Mouse (Mus musculus) testis, adult 2 months (tissue): ENCODE results near the gene Prkcb. TPM values are rescaled to one million over a fixed set of nuclear protein-coding genes. Genes with fewer than 3 reads are reported as not detected.

ENCODE experiments used
- H3K27ac ChIP-seq: fragments of 200-500 bp; 2 replicates; pipeline ENCODE4 v1.5.1; 2012; ENCODE audit warnings: low read depth, low read length; ENCODE audit not compliant: control insufficient read depth, insufficient read depth
- H3K27me3 ChIP-seq: fragments of 200-500 bp; 2 replicates; pipeline ENCODE4 v1.6.1; 2012; ENCODE audit warnings: mild to moderate bottlenecking, low read length, moderate library complexity; ENCODE audit not compliant: control insufficient read depth, insufficient read depth
- H3K36me3 ChIP-seq: fragments of 200-500 bp; 2 replicates; pipeline ENCODE4 v1.6.1; 2012; ENCODE audit warnings: mild to moderate bottlenecking, low read length; ENCODE audit not compliant: control insufficient read depth, insufficient read depth
- H3K4me1 ChIP-seq: fragments of 200-500 bp; 2 replicates; pipeline ENCODE4 v1.6.1; 2012; ENCODE audit warnings: low read length; ENCODE audit not compliant: control insufficient read depth, insufficient read depth
- H3K4me3 ChIP-seq: fragments of 200-500 bp; 2 replicates; pipeline ENCODE4 v1.5.1; 2012; ENCODE audit warnings: low read depth, mild to moderate bottlenecking, low read length, moderate library complexity, mixed read lengths; ENCODE audit not compliant: control insufficient read depth
- CTCF ChIP-seq: fragments of 200-500 bp; IDR thresholded peaks from 2 replicates; pipeline ENCODE4 v1.5.1; 2012; ENCODE audit warnings: low read depth, mild to moderate bottlenecking, inconsistent platforms, low read length, moderate library complexity; ENCODE audit not compliant: control insufficient read depth, insufficient read depth, insufficient replicate concordance
- POLR2A ChIP-seq: fragments of 200-500 bp; IDR thresholded peaks from 2 replicates; pipeline ENCODE4 v1.6.1; 2012; ENCODE audit warnings: low read depth, mild to moderate bottlenecking, inconsistent platforms, low read length, moderate library complexity; ENCODE audit not compliant: control insufficient read depth
- polyA plus RNA-seq: library from polyadenylated mRNA; depleted of rRNA; stranded (reverse); fragments of >200 nt; gene quantifications from 2 replicates; pipeline ENCODE4 v1.2.3, GENCODE M21; 2012

Prkcb gene
- polyA plus RNA-seq, 1 experiment, result 3.4 TPM

DNA sequence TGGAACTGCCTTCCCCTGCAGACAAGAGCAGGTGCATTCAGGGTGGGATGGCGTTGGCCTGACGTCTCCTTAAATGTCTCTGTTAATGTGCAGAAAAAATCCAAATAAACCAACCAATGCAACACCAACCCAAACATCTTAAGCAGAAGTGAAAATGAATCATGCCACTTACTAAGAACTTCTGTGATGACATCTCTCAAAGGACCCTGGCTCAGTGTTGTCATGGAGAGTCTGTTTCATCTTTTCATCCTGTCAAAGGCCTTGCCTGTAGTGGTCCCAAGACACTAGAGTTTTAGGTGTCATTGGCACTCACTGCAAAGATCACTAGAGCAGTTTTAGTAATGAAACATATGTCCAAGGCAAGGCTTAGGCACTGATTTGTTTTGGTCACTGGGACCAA is 16.2 kb upstream of the Prkcb start:
- H3K27ac ChIP-seq, result no peak overlapping the region
- TF ChIP-seq POLR2A, result no peak
- no peak for TF ChIP-seq CTCF
- H3K4me1 ChIP-seq, result no peaks in the 10 kb centered on the region
- H3K27me3 ChIP-seq, result no peaks in the 10 kb centered on the region
- H3K36me3 ChIP-seq, result no peaks in the 10 kb centered on the region
- no peak overlapping the region for H3K4me3 ChIP-seq

DNA sequence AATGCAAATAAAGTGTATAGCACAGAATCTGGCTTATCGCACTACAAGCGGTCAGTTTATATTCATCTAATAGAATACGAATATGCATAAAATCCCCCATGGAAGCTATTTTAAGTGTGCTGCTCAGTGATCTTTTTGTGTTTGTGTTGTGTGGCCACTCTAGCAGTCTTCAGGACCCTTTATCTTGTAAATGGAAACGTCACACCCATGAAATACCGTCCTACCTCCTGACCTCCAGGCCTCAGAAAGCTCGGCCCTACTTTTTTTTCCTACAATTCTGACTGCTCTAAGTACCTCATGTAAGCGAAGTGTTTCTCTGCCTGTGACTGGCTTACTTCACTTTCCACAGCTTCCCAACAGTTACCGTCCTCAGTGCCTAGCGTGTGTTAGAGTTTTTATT is 9.0 kb upstream of the Prkcb start:
- no peak for TF ChIP-seq POLR2A
- no peak for TF ChIP-seq CTCF
- Histone ChIP-seq H3K36me3 (no peaks in the 10 kb centered on the region), H3K27me3 (no peaks in the 10 kb centered on the region), H3K27ac (no peak overlapping the region), H3K4me1 (no peaks in the 10 kb centered on the region), H3K4me3 (no peak overlapping the region)

DNA sequence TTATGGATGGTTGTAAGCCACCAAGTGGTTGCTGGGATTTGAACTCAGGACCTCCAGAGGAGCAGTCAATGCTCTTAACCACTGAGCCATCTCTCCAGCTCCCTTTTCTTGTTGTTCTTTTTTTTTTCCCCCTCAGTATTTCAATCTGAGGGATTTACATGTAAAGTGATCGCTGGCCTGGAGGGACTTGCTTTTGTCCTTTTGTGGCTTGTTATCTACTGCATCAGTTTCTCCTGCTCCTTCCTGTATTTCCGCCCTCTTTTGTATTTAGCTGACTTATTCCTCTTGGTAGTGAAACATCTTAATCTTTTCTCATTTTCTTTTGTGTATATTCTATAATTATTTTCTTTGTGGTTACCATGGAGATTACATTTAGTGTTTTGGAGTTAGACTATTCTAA is 8.2 kb upstream of the Prkcb start:
- Histone ChIP-seq H3K4me3 (no peak overlapping the region), H3K36me3 (no peaks in the 10 kb centered on the region), H3K27ac (no peak overlapping the region), H3K27me3 (no peaks in the 10 kb centered on the region), H3K4me1 (no peaks in the 10 kb centered on the region)
- TF ChIP-seq CTCF (no peak), POLR2A (no peak)

DNA sequence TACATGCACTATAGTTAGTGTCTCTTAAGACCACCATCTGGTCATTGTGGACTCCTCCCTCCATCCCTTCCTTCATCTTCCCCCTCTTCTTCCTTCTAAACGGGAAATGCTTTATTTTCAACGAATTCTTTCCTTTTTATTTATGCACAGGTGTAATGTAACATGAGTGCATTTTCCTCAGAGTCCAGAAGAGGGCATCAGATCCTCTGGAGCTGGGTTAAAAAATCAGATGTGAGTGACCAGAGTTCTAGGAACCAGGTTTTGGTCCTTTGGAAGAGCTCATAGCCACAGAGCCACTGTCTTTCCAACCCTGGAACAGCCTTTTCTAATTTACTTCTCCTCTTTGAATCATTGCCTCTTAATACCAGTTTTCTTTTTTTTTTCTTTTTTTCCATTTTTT is 6.0 kb upstream of the Prkcb start:
- H3K4me1 ChIP-seq, result no peaks in the 10 kb centered on the region

DNA sequence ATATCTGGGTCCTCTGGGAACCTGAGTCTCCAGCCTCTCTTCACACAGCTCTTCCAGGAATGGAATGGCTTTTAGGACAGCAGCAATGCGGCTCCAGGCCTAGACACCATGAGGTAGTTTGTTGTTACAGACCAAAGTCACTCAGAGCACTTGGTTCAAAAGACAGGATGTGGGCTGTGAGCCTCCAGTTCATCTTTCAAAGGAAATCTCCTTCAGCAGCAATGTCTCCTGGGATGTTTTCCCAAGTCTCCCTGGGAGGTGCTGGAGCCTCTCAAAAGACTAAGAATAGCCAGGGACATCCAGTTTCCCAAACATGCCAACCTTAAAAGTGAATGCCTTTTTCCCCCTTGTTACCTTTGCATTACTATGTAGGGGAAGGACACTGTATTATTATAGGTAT is 1.3 kb upstream of the Prkcb start:
- Histone ChIP-seq H3K36me3 (no peaks in the 10 kb centered on the region), H3K27me3 (no peaks in the 10 kb centered on the region), H3K4me3 (no peak overlapping the region), H3K27ac (no peak overlapping the region), H3K4me1 (peaks cover 5% of the 10 kb centered on the region)
- TF ChIP-seq CTCF, result no peak

More for the DNA sequence above, 6.0 kb upstream of the Prkcb start:
- Histone ChIP-seq H3K36me3 (no peaks in the 10 kb centered on the region), H3K27me3 (no peaks in the 10 kb centered on the region), H3K27ac (no peak overlapping the region), H3K4me3 (no peak overlapping the region)
- TF ChIP-seq POLR2A, result no peak
- no peak for TF ChIP-seq CTCF

DNA sequence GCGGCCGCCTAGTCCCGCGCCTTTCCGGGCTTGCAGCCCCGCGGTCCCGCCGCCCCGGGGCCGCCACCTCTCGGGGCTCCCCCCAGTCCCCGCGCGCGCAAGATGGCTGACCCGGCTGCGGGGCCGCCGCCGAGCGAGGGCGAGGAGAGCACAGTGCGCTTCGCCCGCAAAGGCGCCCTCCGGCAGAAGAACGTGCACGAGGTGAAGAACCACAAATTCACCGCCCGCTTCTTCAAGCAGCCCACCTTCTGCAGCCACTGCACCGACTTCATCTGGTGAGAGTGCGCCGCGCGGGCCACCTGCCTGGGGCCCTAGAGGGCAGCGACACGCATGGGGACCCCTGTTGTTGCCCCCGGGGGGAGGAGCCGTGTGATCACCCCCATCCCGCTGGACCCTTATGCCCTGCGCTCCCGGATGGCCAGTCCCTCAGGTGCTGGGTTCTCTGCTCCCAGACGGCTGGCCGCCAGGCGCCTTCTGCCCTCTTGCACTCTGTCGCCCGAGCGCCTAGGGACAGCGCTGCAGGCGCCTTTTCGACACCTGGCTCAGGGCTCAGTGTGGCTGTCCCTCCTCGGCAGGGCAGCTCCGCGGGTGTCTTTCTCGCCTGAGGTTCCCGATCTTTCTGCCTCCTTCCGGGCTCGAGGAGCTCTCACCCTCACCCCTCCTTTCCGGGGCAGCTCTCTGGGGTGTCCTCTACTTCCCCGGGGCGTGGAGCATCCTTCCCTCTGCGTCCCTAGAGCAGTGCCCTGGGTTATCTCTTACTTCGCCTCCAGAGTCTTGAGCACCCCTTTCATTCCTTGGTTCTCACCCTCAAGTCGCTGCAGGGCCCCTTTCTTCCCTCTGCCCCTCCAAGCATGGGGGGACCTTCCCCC is 926 bp downstream of the Prkcb start:
- peak overlapping the region; percentile 60 for H3K4me3 ChIP-seq
- H3K36me3 ChIP-seq, result no peaks in the 10 kb centered on the region
- H3K27ac ChIP-seq, result no peak overlapping the region
- TF ChIP-seq POLR2A, result no peak
- TF ChIP-seq CTCF, result no peak
- peaks cover 5% of the 10 kb centered on the region for H3K4me1 ChIP-seq
- H3K27me3 ChIP-seq, result no peaks in the 10 kb centered on the region

DNA sequence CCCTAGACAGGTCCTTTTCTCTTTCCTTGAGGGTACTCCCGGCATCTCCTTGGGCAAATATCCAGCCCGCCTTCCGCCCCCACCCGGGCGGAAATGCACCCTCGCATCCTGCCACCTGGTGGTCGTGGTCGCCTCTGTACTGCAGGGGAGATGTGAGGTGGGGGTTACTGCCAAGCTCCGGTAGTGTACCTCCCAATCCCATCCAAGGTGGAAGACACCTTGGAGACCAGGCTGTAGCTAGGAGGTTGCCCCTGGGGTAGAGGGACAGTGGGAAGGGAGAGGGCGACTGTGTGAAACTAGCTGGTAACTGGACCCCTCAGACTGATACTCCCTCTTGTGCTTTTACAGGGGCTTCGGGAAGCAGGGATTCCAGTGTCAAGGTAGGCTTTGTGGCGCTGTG is 1.6 kb downstream of the Prkcb start:
- H3K27me3 ChIP-seq, result no peaks in the 10 kb centered on the region
- H3K36me3 ChIP-seq, result no peaks in the 10 kb centered on the region
- H3K4me3 ChIP-seq, result no peak overlapping the region; the same call in 1 of the 2 replicates
- TF ChIP-seq POLR2A (no peak), CTCF (peak; percentile 6; the same call in 1 of the 2 replicates)
- no peak overlapping the region for H3K27ac ChIP-seq
- H3K4me1 ChIP-seq, result peaks cover 5% of the 10 kb centered on the region

DNA sequence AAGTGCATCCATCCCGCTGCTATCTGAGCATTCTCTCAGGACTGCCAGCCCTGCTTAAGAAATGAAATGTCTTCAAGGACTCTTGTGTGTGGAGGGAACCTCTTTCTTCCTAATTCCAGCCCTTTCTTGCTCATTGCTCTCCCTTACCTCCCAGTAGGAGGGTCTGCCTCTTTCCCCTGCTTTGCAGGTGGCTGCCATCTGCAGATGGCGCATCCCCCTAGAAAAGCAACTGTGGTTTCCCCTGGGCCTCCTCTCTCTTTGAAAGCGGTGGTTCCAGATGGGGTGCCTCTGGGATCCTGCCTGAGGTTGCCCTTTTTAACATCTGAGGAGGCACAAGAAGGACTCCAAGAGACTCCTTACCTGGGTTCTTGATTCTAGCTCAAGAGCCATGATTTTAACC is 2.2 kb downstream of the Prkcb start:
- Histone ChIP-seq H3K27me3 (no peaks in the 10 kb centered on the region), H3K4me1 (peaks cover 5% of the 10 kb centered on the region)
- TF ChIP-seq POLR2A (no peak), CTCF (no peak)

More for the DNA sequence above, 2.2 kb downstream of the Prkcb start:
- H3K36me3 ChIP-seq, result no peaks in the 10 kb centered on the region
- no peak overlapping the region for H3K27ac ChIP-seq
- H3K4me3 ChIP-seq, result no peak overlapping the region
